Mouse (Mus musculus) heart, embryonic 16.5 days (tissue): ENCODE data around the gene Gm20388. TPM values are rescaled to one million over a fixed set of nuclear protein-coding genes. Genes with fewer than 3 reads are reported as not detected.
"Not testable (repeated sequence)": the region's sequence is repeated elsewhere in the genome, so short reads cannot be mapped to it uniquely, and the experiment has no call there.

Source experiments
- ATAC-seq: fragments of 200-750 bp; cut with Nextera tagmentation; replicated peaks from 2 replicates; pipeline ENCODE4 v1.8.0; 2017; ENCODE audit warnings: moderate number of reproducible peaks; ENCODE audit not compliant: insufficient read depth, low FRiP score; ENCODE audit errors: extremely low read depth
- H3K27ac ChIP-seq: fragments of 300-500 bp; sonication (generic); 2 replicates; pipeline ENCODE4 v1.5.1; 2014; ENCODE audit warnings: mild to moderate bottlenecking, low read length, control low read depth, moderate library complexity
- H3K27me3 ChIP-seq: fragments of 300-500 bp; sonication (generic); 2 replicates; pipeline ENCODE4 v1.6.1; 2014; ENCODE audit warnings: low read length, mixed read lengths; ENCODE audit not compliant: control insufficient read depth, insufficient read depth
- H3K36me3 ChIP-seq: fragments of 300-500 bp; sonication (generic); 2 replicates; pipeline ENCODE4 v1.6.1; 2014; ENCODE audit not compliant: control insufficient read depth, insufficient read depth
- H3K4me1 ChIP-seq: fragments of 300-500 bp; sonication (generic); 2 replicates; pipeline ENCODE4 v1.6.1; 2014; ENCODE audit warnings: low read length, mixed read lengths; ENCODE audit not compliant: control insufficient read depth, insufficient read depth
- H3K4me2 ChIP-seq: fragments of 300-500 bp; sonication (generic); 2 replicates; pipeline ENCODE4 v1.6.1; 2014; ENCODE audit warnings: low read depth, mild to moderate bottlenecking, control low read depth, low read length
- H3K4me3 ChIP-seq: fragments of 300-500 bp; sonication (generic); 2 replicates; pipeline ENCODE4 v1.5.1; 2014; ENCODE audit warnings: mild to moderate bottlenecking, control low read depth, low read length
- H3K9ac ChIP-seq: fragments of 300-500 bp; sonication (generic); 2 replicates; pipeline ENCODE4 v1.6.1; 2014; ENCODE audit warnings: low read length, control low read depth
- H3K9me3 ChIP-seq: fragments of 300-500 bp; sonication (generic); replicated peaks from 2 replicates; pipeline ENCODE4 v1.6.1; 2016; ENCODE audit warnings: low read length; ENCODE audit not compliant: control insufficient read depth
- WGBS: fragments of 180-500 bp; shearing (Covaris S2); extraction: QIAGEN DNeasy Blood & Tissue Kit; methylation state at CpG from one replicate; pipeline ENCODE4 v1.1.7; 2014; 5-methylcytosine and 5-hydroxymethylcytosine counted together
- polyA plus RNA-seq: library from polyadenylated mRNA; unstranded; fragments of >200 nt; fragmentation: Nextera tagmentation; extraction: Ambion mirVana; gene quantifications from 2 replicates; pipeline ENCODE4 v1.2.1, GENCODE M21; 2015

The Gm20388 gene
- polyA plus RNA-seq, 1 experiment from 2014 or later: 4.5 TPM

DNA sequence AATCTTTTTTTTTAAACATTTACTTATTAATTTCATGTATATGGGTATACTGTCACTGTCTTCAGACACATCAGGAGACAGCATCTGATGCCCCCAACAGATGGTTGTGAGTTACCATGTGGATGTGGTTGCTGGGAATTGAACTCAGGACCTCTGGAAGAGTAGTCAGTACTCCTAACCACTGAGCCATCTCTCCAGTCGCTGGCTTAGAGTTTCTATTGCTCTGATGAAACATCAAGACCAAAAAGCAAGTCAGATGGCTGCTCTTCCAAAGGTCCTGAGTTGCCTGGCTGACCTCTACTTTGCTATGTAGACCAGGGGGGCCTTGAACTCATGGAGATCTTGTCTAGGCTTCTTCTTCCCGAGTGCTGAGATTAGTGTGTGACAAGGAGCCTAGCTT is 3715.1 kb downstream of the Gm20388 start:
- no peaks in the 10 kb centered on the region for H3K36me3 ChIP-seq
- no peak overlapping the region for H3K4me2 ChIP-seq
- no peak for ATAC-seq
- H3K9me3 ChIP-seq: no peaks in the 10 kb centered on the region
- H3K27ac ChIP-seq: no peak overlapping the region
- no peak overlapping the region for H3K9ac ChIP-seq
- WGBS: 16% methylated on average over 2 of the region's 2 CpGs
- H3K4me3 ChIP-seq: no peak overlapping the region
- peaks cover 10% of the 10 kb centered on the region for H3K4me1 ChIP-seq
- peaks cover 19% of the 10 kb centered on the region for H3K27me3 ChIP-seq

DNA sequence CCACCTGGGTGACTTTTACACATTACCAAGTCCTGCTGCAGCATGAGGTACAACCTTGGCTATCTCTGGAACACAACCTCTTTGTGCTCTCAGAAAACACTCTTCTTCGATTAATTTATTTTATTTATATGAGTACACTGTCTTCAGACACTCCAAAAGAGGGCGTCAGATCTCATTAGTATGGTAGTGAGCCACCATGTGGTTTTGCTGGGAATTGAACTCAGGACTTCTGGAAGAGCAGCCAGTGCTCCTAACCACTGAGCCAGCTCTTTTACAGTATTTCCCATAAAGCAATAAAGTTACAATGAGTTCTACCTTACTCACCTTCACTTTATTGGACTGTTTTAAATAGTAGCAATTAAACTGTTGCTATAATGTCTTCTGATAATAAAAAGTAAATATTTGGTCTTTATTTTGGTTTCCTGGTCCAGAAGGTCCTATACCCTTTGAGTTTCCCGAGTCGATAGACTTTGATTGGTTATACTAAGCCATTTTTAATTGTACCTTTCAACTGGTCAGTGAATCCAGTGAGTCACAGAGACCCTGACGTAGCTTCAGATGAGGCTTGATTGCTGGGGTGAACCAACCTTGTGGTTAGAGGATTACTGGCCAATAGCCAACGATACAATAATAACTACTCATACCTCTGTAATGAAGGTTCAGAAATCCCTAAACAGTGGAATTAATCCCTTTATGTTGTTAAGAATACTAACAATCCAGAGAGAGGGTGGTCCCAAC is 3716.9 kb downstream of the Gm20388 start:
- H3K4me1 ChIP-seq: peaks cover 12% of the 10 kb centered on the region
- WGBS: 68% methylated on average over 6 of the region's 6 CpGs
- H3K36me3 ChIP-seq: no peaks in the 10 kb centered on the region
- H3K27me3 ChIP-seq: peaks cover 19% of the 10 kb centered on the region
- ATAC-seq: no peak
- no peak overlapping the region for H3K27ac ChIP-seq
- H3K9me3 ChIP-seq: no peaks in the 10 kb centered on the region
- no peak overlapping the region for H3K4me3 ChIP-seq
- no peak overlapping the region for H3K4me2 ChIP-seq
- H3K9ac ChIP-seq: no peak overlapping the region

DNA sequence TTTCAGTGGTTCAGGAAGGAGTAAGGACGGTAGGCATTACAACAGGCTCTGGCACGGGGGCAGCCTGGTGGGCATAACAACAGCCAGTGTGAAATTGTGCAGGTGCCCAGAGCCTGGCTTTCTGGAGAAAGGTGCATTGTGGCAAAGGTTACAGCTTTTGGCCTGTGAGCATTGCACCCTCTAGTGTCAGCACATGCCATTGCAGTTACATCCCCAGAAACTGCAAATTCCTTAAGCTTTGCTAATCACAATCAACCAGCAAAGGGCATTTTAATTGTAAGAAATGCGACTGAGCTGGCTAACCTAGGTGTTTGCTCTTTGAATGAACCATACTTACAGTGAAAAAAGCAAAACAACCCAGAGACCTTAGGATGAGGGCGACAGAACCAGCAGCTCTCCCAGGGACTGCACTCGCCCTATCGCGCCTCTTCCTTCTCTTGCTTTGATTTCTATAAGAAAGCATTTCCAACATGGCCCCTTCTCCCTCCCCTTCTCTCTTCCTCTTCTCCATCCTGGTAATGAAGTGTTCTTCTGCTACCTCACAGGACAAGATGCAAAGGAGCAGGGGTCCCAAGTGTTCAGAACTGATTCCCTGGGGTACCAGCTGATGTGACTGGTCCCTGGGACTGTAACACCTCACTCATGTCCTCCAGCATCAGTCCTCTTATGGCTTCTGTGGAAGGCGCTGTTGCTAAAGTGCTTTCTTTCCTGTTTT is 3717.8 kb downstream of the Gm20388 start:
- no peak overlapping the region for H3K27ac ChIP-seq
- peaks cover 19% of the 10 kb centered on the region for H3K27me3 ChIP-seq
- peaks cover 12% of the 10 kb centered on the region for H3K4me1 ChIP-seq
- peak overlapping the region; percentile 58 for H3K4me2 ChIP-seq
- H3K36me3 ChIP-seq: no peaks in the 10 kb centered on the region
- H3K4me3 ChIP-seq: peak overlapping the region; percentile 37
- 5% methylated on average over 8 of the region's 8 CpGs for WGBS
- ATAC-seq: no peak
- no peak overlapping the region for H3K9ac ChIP-seq
- H3K9me3 ChIP-seq: no peaks in the 10 kb centered on the region

DNA sequence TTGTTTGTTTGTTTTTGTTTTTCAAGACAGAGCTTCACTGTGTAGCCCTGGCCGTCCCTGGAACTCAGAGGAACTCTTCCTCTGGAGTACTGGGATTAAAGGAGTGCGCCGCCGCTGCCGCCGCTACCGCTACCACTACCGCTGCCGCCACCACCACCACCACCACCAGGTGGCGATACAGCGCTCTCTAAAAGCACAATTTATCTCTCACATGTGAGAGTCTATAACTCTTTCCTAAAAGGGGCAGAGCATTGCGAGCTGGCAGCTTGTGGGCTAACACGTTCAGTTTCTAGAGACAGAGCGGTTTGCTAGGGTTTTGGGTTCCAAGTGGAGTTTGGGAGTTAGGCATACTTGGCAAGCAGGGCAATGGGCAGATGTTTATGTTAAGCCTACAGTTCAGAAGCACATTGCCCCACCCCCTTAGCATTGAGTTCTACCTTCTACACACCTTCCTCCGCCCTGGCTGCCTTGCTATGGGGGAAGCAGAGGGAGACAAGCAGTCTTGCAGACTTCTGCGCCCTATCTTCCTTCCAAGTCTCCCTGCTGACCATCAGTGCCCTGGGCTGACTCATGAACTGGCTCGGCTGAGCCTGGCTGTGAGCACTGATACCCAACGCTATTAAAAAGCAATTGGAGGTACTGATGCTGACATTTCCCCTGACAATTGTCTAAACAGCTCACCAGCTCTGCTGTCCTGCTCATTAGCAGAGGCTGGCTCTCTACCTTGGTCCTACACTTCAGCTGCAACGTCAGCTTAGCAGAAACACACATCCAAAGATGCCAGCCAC is 3718.5 kb downstream of the Gm20388 start:
- Histone ChIP-seq H3K9ac (no peak overlapping the region), H3K9me3 (no peaks in the 10 kb centered on the region), H3K4me3 (peak overlapping the region; percentile 37), H3K4me2 (peak overlapping the region; percentile 58), H3K27me3 (peaks cover 18% of the 10 kb centered on the region), H3K36me3 (no peaks in the 10 kb centered on the region), H3K4me1 (peaks cover 12% of the 10 kb centered on the region), H3K27ac (no peak overlapping the region)
- 0 out of 2 replicates have a peak, but pooled peaks have one; percentile 12 for ATAC-seq
- WGBS: 7% methylated on average over 19 of the region's 19 CpGs

DNA sequence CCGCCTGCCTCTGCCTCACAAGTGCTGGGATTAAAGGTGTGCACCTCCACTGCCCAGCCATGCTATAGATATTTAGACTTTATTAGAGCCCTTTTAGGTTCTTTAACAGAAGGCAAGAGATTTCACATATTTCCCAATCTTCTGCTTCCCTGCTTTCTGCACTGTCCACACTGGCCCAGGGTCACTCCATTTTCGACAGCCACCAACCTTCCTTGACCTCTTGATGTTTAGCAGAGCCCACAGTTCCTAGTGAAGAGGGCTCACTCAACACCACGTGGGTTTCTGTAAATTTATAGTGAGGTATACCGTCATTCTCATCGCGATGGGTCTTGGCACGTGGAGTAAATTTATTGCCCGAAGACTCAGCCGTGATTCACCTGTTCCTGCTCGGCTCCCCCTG is 3719.4 kb downstream of the Gm20388 start:
- 39% methylated on average over 10 of the region's 10 CpGs for WGBS

DNA sequence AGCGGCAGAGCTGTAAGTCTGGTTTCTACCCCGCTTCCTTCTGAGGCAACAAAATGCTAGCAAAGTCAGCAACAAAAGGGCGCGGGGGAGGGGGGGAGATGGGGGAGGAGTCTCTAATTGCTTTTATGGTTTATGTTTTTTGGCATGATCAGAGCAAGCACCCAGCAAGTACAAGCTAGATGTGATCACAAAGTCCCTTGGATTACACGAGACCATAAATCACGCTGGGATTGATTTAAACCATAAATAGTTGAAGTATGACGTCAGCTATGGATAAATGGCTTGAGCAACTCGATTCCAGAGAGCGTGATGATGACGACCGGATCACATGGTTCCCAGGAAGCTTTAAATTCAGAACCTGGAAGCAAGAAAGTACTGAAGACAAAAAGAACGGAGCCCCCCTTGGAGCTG is 3720.2 kb downstream of the Gm20388 start:
- no peak for ATAC-seq
- 22% methylated on average over 12 of the region's 12 CpGs for WGBS

More for the DNA sequence above, 3719.4 kb downstream of the Gm20388 start:
- no peak for ATAC-seq
- Histone ChIP-seq H3K27ac (no peak overlapping the region), H3K36me3 (no peaks in the 10 kb centered on the region), H3K4me2 (peak overlapping the region; percentile 59), H3K27me3 (peaks cover 10% of the 10 kb centered on the region), H3K9ac (no peak overlapping the region), H3K4me1 (peaks cover 12% of the 10 kb centered on the region), H3K4me3 (peak overlapping the region; percentile 33; the same call in 1 of the 2 replicates), H3K9me3 (no peaks in the 10 kb centered on the region)

DNA sequence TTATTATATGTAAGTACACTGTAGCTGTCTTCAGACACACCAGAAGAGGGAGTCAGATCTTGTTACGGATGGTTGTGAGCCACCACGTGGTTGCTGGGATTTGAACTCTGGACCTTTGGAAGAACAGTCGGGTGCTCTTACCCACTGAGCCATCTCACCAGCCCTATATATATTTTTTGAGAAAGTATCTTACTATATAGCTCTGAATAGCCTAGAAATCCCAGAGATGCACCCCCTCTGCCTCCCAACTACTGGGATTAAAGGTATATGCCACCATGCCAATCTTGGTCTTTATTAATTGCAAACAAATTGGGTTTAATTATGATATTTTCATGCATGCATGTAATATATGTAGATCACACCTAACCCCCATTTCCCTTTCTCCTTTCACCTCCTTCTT is 3721.1 kb downstream of the Gm20388 start:
- not testable (repeated sequence) for H3K4me3 ChIP-seq, H3K27ac ChIP-seq, H3K36me3 ChIP-seq, H3K9ac ChIP-seq, H3K4me2 ChIP-seq, ATAC-seq, H3K9me3 ChIP-seq, H3K27me3 ChIP-seq
- H3K4me1 ChIP-seq: peaks cover 12% of the 10 kb centered on the region
- 72% methylated on average over 3 of the region's 3 CpGs for WGBS

More for the DNA sequence above, 3720.2 kb downstream of the Gm20388 start:
- Histone ChIP-seq H3K27me3 (peaks cover 4% of the 10 kb centered on the region), H3K36me3 (no peaks in the 10 kb centered on the region), H3K4me3 (peak overlapping the region; percentile 33), H3K4me1 (peaks cover 12% of the 10 kb centered on the region), H3K9ac (peak overlapping the region; percentile 15; the same call in 1 of the 2 replicates), H3K9me3 (no peaks in the 10 kb centered on the region), H3K27ac (no peak overlapping the region), H3K4me2 (peak overlapping the region; percentile 59)

DNA sequence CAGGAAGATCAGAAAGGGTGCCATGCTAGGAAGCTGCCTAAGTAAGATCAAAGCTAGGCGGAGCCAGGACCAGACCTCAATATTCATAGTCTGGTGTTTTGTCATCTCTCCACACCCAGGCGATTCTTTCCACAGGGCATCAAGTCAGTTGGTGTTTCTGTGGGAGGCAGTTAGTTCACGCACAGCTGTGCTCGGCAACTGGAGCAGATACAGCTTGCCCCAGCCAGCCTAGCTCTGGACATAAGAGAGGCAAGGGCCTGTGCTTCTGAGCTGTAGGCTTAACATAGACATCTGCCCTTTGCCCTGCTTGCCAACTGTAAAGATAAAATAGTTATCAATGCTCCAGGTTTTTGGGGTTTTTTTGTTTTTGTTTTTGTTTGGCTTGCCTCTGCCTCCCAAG is 3721.6 kb downstream of the Gm20388 start:
- Histone ChIP-seq H3K27me3 (no peaks in the 10 kb centered on the region; the same call in 1 of the 2 replicates), H3K4me2 (no peak overlapping the region), H3K9ac (no peak overlapping the region), H3K9me3 (no peaks in the 10 kb centered on the region), H3K4me1 (peaks cover 12% of the 10 kb centered on the region), H3K36me3 (no peaks in the 10 kb centered on the region), H3K27ac (no peak overlapping the region), H3K4me3 (no peak overlapping the region)
- no peak for ATAC-seq
- 82% methylated on average over 4 of the region's 4 CpGs for WGBS
